Mouse (Mus musculus): ENCODE measurements around the gene BC005537. TPM values are rescaled to one million over a fixed set of nuclear protein-coding genes. Genes with fewer than 3 reads are reported as not detected.
A peak's percentile ranks its signal among the peaks of the same experiment; 100 is the strongest.

BC005537 gene
- polyA plus RNA-seq, 1 experiment from 2014 or later = 18.8 TPM

GRCm38 (mm10) chr13:24792411-24793045 is 8.9 kb upstream of the BC005537 start:
- Histone ChIP-seq H3K27ac (ENCODE audit: low read depth, low read length) (no peak overlapping the region), H3K9me3 (ENCODE audit: control insufficient read depth, low read length) (no peaks in the 10 kb centered on the region), H3K27me3 (ENCODE audit: control insufficient read depth, insufficient read depth, low read length) (no peaks in the 10 kb centered on the region), H3K4me2 (ENCODE audit: low read depth) (no peak overlapping the region), H3K9ac (ENCODE audit: low read length) (no peak overlapping the region), H3K4me1 (ENCODE audit: control insufficient read depth, insufficient read depth, low read length) (no peaks in the 10 kb centered on the region), H3K4me3 (ENCODE audit: low read depth, low read length) (no peak overlapping the region), H3K36me3 (ENCODE audit: control insufficient read depth, insufficient read depth, low read length) (no peaks in the 10 kb centered on the region)
- DNase-seq (ENCODE audit: low spot score) (no peak), ATAC-seq (ENCODE audit: insufficient read depth, low FRiP score, low TSS enrichment) (no peak)
- WGBS = 91% methylated on average over 9 of the region's 9 CpGs

GRCm38 (mm10) chr13:24798686-24799085 is 2.8 kb upstream of the BC005537 start:
- ATAC-seq (ENCODE audit: insufficient read depth, low FRiP score, low TSS enrichment) (no peak), DNase-seq (ENCODE audit: low spot score) (no peak)
- WGBS = 97% methylated on average over 4 of the region's 4 CpGs
- no peak overlapping the region for H3K27ac ChIP-seq (ENCODE audit: low read depth, low read length)
- H3K9ac ChIP-seq (ENCODE audit: low read length) = no peak overlapping the region
- H3K4me1 ChIP-seq (ENCODE audit: control insufficient read depth, insufficient read depth, low read length) = peaks cover 5% of the 10 kb centered on the region; the same call in 1 of the 2 replicates
- no peak overlapping the region for H3K4me2 ChIP-seq (ENCODE audit: low read depth)
- H3K36me3 ChIP-seq (ENCODE audit: control insufficient read depth, insufficient read depth, low read length) = no peaks in the 10 kb centered on the region
- no peak overlapping the region for H3K4me3 ChIP-seq (ENCODE audit: low read depth, low read length)
- no peaks in the 10 kb centered on the region for H3K27me3 ChIP-seq (ENCODE audit: control insufficient read depth, insufficient read depth, low read length)
- H3K9me3 ChIP-seq (ENCODE audit: control insufficient read depth, low read length) = no peaks in the 10 kb centered on the region

- H3K27ac ChIP-seq (ENCODE audit: low read depth, low read length) = no peak overlapping the region
- H3K4me1 ChIP-seq (ENCODE audit: control insufficient read depth, insufficient read depth, low read length) = peaks cover 5% of the 10 kb centered on the region; the same call in 1 of the 2 replicates
- no peak overlapping the region for H3K9ac ChIP-seq (ENCODE audit: low read length)
- 71% methylated on average over 5 of the region's 5 CpGs for WGBS
- no peaks in the 10 kb centered on the region for H3K27me3 ChIP-seq (ENCODE audit: control insufficient read depth, insufficient read depth, low read length)
- no peak for ATAC-seq (ENCODE audit: insufficient read depth, low FRiP score, low TSS enrichment)
- no peaks in the 10 kb centered on the region for H3K36me3 ChIP-seq (ENCODE audit: control insufficient read depth, insufficient read depth, low read length)
- H3K4me2 ChIP-seq (ENCODE audit: low read depth) = peak overlapping the region; percentile 63; the same call in 1 of the 2 replicates
- H3K4me3 ChIP-seq (ENCODE audit: low read depth, low read length) = no peak overlapping the region
- H3K9me3 ChIP-seq (ENCODE audit: control insufficient read depth, low read length) = no peaks in the 10 kb centered on the region
- DNase-seq (ENCODE audit: low spot score) = no peak
These were observed 2.1 kb upstream of the BC005537 start for GRCm38 (mm10) chr13:24799378-24799777.

- Histone ChIP-seq H3K36me3 (ENCODE audit: control insufficient read depth, insufficient read depth, low read length) (no peaks in the 10 kb centered on the region), H3K9ac (ENCODE audit: low read length) (peak overlapping the region; percentile 32), H3K4me1 (ENCODE audit: control insufficient read depth, insufficient read depth, low read length) (peaks cover 5% of the 10 kb centered on the region; the same call in 1 of the 2 replicates), H3K27me3 (ENCODE audit: control insufficient read depth, insufficient read depth, low read length) (no peaks in the 10 kb centered on the region), H3K9me3 (ENCODE audit: control insufficient read depth, low read length) (no peaks in the 10 kb centered on the region), H3K4me2 (ENCODE audit: low read depth) (peak overlapping the region; percentile 63), H3K4me3 (ENCODE audit: low read depth, low read length) (peak overlapping the region; percentile 36), H3K27ac (ENCODE audit: low read depth, low read length) (no peak overlapping the region)
- 1% methylated on average over 31 of the region's 31 CpGs for WGBS
- DNase-seq (ENCODE audit: low spot score) (peak; percentile 53), ATAC-seq (ENCODE audit: insufficient read depth, low FRiP score, low TSS enrichment) (no peak; the same call in 1 of the 2 replicates)
These were observed 1.4 kb upstream of the BC005537 start for GRCm38 (mm10) chr13:24799925-24800673.

GRCm38 (mm10) chr13:24800674-24801307 is 666 bp upstream of the BC005537 start:
- ATAC-seq (ENCODE audit: insufficient read depth, low FRiP score, low TSS enrichment) = peak; percentile 97
- DNase-seq (ENCODE audit: low spot score) = peak; percentile 96
- Histone ChIP-seq H3K27ac (ENCODE audit: low read depth, low read length) (peak overlapping the region; percentile 98), H3K27me3 (ENCODE audit: control insufficient read depth, insufficient read depth, low read length) (no peaks in the 10 kb centered on the region), H3K36me3 (ENCODE audit: control insufficient read depth, insufficient read depth, low read length) (no peaks in the 10 kb centered on the region), H3K9me3 (ENCODE audit: control insufficient read depth, low read length) (no peaks in the 10 kb centered on the region), H3K4me3 (ENCODE audit: low read depth, low read length) (peak overlapping the region; percentile 97), H3K4me2 (ENCODE audit: low read depth) (peak overlapping the region; percentile 71), H3K4me1 (ENCODE audit: control insufficient read depth, insufficient read depth, low read length) (peaks cover 5% of the 10 kb centered on the region; the same call in 1 of the 2 replicates), H3K9ac (ENCODE audit: low read length) (peak overlapping the region; percentile 95)
- WGBS = under 1% methylated on average over 42 of the region's 42 CpGs

GRCm38 (mm10) chr13:24802131-24802691 is 754 bp downstream of the BC005537 start:
- DNase-seq (ENCODE audit: low spot score) (peak; percentile 53), ATAC-seq (ENCODE audit: insufficient read depth, low FRiP score, low TSS enrichment) (no peak)
- H3K27ac ChIP-seq (ENCODE audit: low read depth, low read length) = peak overlapping the region; percentile 98
- peak overlapping the region; percentile 71 for H3K4me2 ChIP-seq (ENCODE audit: low read depth)
- H3K9ac ChIP-seq (ENCODE audit: low read length) = peak overlapping the region; percentile 95
- peak overlapping the region; percentile 97 for H3K4me3 ChIP-seq (ENCODE audit: low read depth, low read length)
- H3K36me3 ChIP-seq (ENCODE audit: control insufficient read depth, insufficient read depth, low read length) = no peaks in the 10 kb centered on the region
- H3K4me1 ChIP-seq (ENCODE audit: control insufficient read depth, insufficient read depth, low read length) = peaks cover 5% of the 10 kb centered on the region; the same call in 1 of the 2 replicates
- no peaks in the 10 kb centered on the region for H3K27me3 ChIP-seq (ENCODE audit: control insufficient read depth, insufficient read depth, low read length)
- whole genome bisulfite sequencing = under 1% methylated on average over 26 of the region's 26 CpGs
- no peaks in the 10 kb centered on the region for H3K9me3 ChIP-seq (ENCODE audit: control insufficient read depth, low read length)

GRCm38 (mm10) chr13:24803196-24803595 is 1.7 kb downstream of the BC005537 start:
- Histone ChIP-seq H3K36me3 (ENCODE audit: control insufficient read depth, insufficient read depth, low read length) (no peaks in the 10 kb centered on the region), H3K9me3 (ENCODE audit: control insufficient read depth, low read length) (no peaks in the 10 kb centered on the region), H3K4me1 (ENCODE audit: control insufficient read depth, insufficient read depth, low read length) (peaks cover 5% of the 10 kb centered on the region; the same call in 1 of the 2 replicates), H3K27me3 (ENCODE audit: control insufficient read depth, insufficient read depth, low read length) (no peaks in the 10 kb centered on the region), H3K9ac (ENCODE audit: low read length) (no peak overlapping the region), H3K4me2 (ENCODE audit: low read depth) (peak overlapping the region; percentile 71), H3K4me3 (ENCODE audit: low read depth, low read length) (peak overlapping the region; percentile 97), H3K27ac (ENCODE audit: low read depth, low read length) (no peak overlapping the region)
- no peak for ATAC-seq (ENCODE audit: insufficient read depth, low FRiP score, low TSS enrichment)
- no peak for DNase-seq (ENCODE audit: low spot score)
- 46% methylated on average over 2 of the region's 2 CpGs for WGBS

- Histone ChIP-seq H3K4me2 (ENCODE audit: low read depth) (no peak overlapping the region), H3K4me1 (ENCODE audit: control insufficient read depth, insufficient read depth, low read length) (peaks cover 5% of the 10 kb centered on the region; the same call in 1 of the 2 replicates), H3K9ac (ENCODE audit: low read length) (no peak overlapping the region), H3K4me3 (ENCODE audit: low read depth, low read length) (no peak overlapping the region), H3K27me3 (ENCODE audit: control insufficient read depth, insufficient read depth, low read length) (no peaks in the 10 kb centered on the region), H3K36me3 (ENCODE audit: control insufficient read depth, insufficient read depth, low read length) (peaks cover 4% of the 10 kb centered on the region; the same call in 1 of the 2 replicates), H3K27ac (ENCODE audit: low read depth, low read length) (no peak overlapping the region), H3K9me3 (ENCODE audit: control insufficient read depth, low read length) (no peaks in the 10 kb centered on the region)
- no peak for ATAC-seq (ENCODE audit: insufficient read depth, low FRiP score, low TSS enrichment)
- DNase-seq (ENCODE audit: low spot score) = no peak
These were observed 4.6 kb downstream of the BC005537 start for GRCm38 (mm10) chr13:24806079-24806478.

Measured in neural tube, embryonic 11.5 days (tissue).